Mouse (Mus musculus) layer of hippocampus, adult 9-10 months (tissue): ENCODE results near the gene Hsf4.
A peak's percentile ranks its signal among the peaks of the same experiment; 100 is the strongest.

Experiments
- DNase-seq: peaks from one replicate; pipeline ENCODE4 v3.0.0; 2022; ENCODE audit warnings: low spot score

Gene Hsf4

DNA sequence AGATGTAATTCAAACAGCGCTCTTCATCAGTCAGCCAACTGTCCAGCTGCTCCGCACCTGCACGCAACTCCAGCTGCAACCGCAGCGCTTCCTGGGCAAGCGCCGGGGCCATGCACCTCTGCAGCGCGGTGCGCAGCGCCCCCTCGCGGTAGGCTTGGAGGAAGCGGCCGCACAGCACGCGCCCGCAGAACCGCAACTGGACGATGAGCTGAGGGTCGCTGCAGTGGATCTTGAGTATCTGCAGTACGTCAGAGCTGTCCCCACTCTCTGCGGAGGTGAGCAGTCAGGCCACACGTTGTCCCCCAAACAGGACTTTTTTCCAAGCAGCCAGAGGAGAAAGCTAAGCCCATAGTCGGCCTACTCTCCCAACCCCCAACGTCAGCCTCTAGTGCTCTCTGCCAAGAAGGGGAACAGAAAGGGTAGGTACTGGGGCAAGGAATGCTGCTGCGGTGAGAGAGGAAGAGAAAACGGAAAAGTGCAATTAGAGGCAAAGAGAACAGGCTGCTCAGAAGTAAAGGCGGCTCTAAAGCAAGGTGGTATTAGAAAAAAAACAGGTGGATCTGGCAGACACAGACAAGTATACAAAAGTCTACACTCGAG lies 9.8 kb upstream of the Hsf4 start:
- no peak for DNase-seq

DNA sequence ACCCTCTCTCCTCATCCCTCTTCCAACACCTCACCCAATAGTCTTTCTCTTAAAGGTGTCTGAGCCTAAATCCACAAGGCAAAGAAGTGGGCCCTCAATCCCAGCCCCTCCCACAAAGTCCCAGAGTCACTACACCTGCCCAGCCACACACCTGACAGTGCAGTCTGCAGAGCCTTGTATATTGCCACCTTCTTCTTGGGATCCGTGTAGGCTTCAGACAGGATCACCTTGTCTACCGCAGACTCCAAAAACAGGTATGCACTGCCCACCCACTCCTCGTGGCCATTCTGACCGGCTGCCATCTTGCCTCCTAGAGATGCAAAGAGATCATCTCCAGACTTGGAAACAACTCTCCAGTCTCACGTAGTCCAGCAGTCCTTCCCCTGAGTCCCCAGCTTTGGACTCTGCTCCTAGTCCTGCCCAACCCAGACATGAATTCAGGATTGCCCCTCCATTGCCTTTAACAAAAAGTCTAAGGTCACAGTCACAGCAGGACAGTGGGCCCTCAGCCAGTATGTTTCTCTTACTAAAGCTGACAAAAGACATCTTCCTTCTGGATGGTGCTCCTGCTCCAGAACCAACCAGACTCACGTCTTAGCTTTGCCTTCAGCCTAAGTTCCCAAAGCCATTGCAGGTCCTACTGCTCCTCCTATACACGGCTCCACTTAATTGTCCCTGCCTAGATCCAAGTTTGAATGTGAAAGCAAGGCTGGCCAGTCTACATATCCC lies 9.1 kb upstream of the Hsf4 start:
- no peak for DNase-seq

DNA sequence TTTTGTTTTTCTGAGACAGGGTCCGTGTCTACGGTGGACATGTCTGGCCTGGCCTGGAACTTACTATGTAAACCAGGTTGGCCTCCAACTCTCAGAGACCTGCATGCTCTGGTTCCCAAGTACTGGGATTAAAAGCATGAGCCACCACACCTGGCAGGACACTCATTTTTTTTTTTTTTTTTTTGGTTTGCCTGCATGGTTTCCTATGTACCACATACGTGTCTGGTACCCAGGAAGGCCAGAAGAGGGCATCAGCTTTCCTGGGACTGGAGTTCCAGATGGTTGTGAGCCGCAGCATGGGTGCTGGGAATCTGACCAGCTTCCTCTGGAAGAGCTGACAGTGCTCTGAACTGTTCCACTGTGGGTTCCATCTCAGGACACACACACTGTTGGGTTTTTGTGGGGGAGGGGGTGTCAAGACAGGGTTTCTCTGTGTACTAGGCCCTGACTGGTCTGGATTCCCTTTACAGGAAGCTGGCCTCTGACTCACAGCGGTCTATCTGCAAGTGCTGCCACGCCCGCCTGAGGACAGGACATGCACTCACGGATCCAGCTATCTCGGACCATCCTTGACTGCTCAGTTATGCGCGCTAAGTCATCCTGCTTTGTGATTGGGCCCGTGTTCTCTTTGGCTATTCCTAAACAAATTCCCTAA lies 8.1 kb upstream of the Hsf4 start:
- no peak for DNase-seq

DNA sequence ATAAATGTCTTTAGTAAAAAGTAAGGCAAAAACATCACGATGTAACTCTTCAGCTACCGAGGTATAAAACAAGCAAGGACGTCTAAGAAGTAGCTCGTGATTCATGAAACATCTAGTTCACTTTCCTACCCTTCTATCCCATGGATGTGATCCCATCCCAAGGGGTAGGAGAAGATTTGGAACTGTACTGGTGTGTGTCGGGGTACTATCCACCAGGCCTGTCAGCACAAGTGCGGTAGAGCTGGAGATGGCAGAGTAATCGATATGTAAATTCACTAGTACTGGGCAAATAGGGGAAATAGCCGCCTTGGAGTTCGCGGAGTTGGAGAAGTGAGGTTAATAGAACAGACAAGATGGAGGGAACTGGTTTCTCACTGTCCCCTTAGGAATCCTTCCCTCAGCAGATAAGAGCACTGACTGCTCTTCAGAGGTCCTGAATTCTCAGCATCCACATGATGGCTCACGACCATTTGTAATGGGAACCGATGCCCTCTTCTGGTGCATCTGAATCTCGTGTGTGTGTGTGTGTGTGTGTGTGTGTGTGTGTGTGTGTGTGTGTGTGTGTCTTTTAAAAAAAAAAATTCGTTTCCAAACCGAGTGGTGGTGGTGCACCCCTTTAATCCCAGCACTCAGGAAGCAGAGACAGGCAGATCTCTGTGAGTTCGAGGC lies 6.2 kb upstream of the Hsf4 start:
- no peak for DNase-seq

DNA sequence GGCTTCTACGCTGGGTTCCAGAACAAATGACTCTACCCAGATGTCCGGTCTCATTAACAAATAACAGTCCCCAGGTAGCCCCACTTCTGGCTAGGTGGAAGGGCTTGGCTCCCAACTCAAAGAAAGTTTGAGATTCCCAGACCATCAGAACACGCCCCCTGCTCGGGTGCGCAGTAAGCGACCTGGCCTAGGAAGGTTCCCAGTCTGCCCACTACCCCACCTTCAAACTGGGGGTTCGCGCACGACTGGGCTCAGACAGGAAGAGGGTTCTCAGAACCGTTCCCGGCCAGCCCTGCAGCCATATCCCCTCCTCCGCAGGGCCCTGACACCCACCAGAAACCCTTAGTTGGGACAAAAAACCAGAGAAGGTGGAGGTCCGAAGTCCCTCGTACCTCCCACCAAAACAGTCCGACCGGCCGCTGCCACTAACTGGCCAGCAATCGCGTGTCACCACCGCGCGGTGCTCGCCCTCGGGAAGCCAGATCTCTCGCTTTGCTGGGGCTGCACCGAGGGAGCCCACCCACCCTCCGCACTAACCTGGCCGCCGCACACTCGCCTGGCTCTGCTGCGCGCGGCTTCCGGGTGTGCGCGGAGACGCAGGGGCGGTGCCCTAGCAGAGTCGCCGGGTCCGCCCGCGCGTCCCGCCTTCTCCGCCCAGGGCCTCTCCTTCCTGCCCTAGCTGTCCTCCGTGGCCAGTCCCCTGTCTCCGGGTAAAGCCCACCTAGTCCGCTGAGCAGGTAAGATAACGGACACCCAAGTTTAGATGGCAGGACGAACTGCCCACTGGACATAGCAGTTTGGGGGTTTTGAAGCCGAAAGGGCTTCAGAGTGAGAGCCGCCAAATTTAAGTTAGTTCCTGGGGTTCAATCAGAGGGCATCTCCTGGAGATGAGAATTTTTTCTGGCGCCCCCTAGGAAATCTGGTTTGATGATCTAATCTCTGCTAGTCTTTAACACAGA lies 5.3 kb upstream of the Hsf4 start, which contains the start of the genes Tradd and Fbxl8:
Gene Tradd, minus strand, starts transcription at position 586 of the 959 bp plus-strand sequence.
Gene Fbxl8, plus strand, starts transcription at position 625 of the 959 bp plus-strand sequence.
- DNase-seq, result no peak

DNA sequence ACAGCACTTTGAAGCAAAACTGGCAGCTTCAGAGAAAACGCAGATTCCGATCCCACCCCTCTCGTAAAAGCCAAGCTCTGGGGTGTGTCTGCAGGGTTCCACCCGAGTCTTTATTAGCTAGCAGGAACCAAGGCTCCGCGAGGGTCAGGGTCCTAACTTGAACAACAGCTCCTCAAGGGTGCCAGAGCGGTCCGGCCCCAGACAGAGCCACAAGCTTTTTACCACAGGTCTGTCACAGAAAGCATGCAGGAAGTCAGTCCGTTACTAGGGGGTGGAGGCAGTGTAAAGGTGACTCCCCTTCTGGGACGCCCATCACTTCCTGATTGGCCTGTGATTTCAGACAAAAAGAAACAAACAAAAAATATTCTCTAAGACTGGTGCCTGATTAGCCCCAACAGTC lies 4.5 kb upstream of the Hsf4 start:
- DNase-seq, result no peak

DNA sequence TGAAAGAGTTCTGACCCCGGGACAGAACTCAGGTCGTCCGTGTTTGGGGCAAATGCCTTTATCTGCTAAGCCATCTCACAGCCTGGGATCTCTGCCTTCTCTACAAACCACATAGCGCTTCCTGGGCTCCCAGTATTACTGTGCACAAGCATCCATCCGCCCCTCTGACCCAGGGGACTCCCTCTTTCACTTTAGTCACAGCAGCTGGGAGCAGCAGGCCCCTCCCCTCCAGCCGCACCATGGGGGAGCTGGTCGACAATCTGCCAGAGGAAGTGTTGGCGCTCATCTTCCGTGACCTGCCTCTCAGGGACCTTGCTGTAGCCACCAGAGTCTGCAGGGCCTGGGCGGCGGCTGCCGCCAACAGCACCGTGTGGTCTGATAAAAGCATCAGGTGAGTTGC lies 2.8 kb upstream of the Hsf4 start:
- no peak for DNase-seq

DNA sequence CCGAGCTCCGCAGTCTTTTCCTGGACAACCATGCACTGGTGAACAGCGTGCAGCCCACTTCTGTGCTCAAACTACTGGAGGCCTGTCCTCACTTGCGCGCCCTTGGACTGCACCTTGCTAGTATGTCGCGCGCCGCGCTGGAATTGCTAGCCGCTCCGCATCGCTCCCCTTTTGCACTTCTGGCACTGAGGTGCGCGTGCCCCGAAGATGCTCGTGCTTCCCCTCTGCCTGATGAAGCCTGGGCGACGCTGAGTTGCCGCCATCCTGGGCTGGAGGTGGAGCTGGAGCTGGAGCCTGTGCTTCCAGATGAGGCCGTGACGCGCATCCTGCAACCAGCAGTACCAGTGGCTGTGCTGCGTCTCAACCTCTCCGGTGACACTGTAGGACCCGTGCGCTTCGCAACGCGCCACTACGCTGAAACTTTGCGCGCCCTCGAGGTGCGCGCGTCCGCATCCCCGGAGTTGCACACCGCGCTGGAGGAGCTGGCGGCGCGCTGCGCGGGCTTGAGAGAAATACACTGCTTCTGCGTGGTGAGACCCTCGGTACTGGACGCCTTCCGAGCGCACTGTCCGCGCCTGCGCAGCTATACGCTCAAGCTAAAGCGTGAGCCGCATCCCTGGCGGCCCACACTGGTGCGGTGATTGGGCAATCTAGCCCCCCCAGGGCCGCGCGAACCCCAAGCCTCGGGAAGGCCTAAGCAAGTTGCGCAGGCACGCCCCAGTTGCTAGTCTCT lies 1.1 kb upstream of the Hsf4 start:
- DNase-seq, result no peak

DNA sequence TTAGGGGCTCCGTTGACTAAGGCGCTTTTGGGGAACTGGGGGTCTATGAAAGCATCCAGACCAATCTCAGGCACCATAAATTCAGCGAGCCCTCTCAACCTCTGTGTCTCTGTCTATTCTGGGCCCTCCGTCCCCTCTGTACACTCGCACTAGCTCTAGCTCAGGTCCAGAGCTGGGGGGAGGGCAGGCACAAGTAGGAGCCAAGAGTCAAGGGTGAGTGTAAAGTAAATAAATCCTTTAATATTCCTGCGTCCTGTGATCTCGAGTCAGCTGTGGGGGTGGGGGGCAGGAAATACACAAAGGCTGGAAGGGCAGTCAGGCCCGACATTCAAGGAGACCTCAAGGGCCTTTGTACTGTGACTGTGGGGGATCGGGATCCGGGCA lies 534 bp upstream of the Hsf4 start:
- DNase-seq, result no peak

DNA sequence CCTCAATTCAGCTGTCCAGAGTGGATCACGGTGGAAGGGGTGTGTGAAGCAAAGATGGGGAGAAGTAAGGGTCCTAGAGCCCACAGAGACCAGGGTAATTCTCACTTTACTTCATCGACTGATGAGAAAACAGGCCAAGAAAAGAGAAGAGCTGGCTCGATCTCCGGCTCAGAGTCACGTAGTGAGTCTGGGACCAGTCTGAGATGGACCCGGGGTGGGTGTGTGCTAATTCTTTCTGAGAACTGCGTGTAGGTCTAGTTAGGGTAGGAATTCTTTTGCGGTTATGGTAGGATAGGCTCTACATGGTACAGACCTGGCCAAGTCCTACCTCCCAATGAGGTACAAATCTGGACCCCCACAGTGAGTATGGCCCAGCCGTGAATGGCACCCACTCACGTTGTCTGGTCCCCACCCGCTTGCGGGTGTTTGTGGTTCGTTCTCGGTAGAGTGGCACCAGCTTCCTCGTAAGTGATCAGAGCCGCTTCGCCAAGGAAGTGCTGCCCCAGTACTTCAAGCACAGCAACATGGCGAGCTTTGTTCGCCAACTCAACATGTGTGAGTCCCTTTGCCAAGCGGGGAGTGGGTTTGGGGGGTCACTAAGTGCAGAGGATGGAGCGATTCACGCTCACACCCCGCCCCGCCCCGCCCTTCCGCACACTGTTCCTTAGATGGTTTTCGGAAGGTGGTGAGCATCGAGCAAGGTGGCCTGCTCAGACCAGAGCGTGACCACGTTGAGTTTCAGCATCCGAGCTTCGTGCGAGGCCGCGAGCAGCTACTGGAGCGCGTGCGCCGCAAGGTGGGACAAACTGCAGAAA lies 707 bp downstream of the Hsf4 start:
- DNase-seq, result no peak

DNA sequence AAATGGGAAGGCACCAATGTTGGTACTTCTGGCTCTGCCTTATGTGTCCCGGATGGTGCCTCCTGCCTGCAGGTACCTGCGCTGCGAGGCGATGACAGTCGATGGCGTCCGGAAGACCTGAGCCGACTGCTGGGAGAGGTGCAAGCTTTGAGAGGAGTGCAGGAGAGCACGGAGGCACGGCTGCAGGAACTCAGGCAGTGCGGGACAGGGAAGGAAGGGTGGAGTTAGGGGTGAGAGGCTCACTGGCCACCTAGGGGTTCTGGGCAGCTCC lies 1.2 kb downstream of the Hsf4 start:
- DNase-seq, result no peak

DNA sequence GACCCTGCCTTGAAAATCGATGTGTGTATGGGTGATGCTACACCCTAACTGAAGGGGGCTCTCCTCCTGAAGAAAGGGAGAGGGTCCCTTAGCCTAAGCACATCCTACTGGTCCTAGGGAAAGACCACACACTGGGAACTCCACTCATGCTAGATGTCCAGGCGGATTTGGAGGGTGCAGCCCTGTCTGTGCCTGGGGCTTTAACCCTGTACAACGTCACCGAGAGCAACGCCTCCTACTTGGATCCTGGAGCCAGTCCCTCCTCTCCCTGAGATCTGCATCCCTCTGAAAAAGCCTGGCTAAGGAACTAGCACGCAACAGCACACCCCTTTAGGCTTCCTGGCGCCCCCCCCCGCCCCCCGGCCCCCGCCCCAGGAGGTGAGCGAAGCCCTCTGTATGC lies 5.8 kb downstream of the Hsf4 start:
- no peak for DNase-seq

DNA sequence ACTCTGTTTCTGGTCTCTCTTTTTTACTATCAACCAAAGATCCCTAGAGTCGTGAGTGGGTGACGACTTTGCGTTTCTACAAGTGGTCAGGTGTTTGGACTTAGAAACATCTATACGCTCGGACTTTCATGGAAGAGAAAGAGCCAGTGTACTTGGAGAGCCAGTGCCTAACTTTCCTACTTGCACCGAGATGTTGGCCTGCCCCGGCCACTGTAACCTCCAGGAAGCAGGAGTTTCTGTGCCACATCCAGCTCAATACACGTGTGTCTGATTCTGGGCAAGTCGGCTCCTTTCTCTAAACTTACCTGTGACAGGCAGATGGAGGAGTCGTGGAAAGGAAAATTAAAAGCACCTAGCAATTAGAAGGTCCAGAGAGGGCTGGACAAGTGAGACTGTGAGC lies 6.2 kb downstream of the Hsf4 start, which contains the start of gene Nol3:
Gene Nol3, plus strand, starts transcription at position 301 of the 400 bp plus-strand sequence.
- no peak for DNase-seq

DNA sequence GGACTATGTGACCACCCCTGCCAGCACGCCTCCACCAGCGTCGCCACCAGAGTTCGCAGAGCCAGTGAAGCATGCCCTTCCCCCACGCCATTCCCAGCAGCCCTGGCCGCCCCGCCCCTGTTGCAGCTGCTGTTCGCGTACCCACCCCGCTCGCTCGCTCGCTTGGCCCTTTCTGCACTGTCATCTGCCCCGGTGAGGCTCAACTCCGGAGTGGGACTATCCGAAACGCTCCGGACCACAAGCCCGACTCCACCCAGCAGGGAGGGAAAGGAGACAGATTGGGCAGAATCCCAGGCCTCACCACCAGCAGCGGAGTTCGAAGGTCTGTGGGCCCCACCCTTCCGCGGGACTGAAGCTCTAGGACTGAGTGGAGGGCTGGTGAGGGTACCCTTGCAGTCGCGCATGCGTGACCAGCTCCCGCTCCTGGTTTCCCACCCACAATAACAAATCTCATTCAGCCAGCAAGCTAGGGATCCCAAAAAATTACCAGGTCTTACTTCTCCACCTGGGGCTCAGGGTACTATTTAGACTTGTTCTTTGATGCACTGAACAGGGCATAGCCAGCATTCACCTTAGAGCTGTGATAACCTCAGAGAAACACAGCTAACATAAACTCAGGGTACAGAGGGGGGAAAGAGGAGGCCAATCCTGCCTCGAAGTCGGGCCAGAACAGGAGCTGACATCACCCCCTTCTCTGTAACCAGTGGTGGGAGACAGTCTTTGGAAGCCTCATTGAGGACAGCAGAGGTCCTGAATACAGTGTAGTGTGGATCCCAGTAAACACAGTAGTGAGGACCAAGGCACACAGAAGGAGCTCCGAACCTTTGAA lies 6.9 kb downstream of the Hsf4 start:
- no peak for DNase-seq

DNA sequence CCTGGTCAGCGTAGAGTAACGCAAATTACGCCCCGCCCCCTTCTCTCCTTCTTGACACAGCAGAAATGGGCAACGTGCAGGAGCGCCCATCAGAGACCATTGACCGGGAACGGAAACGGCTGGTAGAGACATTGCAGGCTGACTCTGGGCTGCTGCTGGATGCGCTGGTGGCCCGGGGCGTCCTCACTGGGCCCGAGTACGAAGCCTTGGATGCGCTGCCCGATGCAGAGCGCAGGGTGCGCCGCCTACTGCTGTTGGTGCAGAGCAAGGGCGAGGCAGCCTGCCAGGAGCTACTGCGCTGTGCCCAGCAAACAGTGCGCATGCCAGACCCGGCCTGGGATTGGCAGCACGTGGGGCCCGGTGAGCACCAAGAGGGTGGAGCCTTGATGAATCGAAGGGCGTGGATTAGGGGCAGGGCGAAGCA lies 9.3 kb downstream of the Hsf4 start:
- peak; percentile 74 for DNase-seq

DNA sequence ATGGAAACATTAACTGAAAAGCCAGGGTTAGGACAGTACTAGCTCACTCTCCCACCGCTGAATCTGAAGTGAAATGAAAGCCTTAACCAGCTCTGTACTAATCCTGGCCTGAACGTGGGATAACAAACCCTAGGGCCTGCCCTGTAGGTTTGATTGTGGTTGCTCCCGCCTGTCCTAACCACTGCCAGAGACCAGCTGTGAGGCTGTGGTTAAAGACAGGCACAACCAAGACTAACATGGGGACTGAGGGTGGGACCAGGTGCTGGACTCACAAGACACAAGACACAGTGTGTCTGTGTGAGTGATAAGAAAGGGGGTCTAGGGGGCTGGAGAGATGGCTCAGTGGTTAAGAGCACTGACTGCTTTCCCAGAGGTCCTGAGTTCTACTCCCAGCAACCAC lies 11.0 kb downstream of the Hsf4 start:
- no peak for DNase-seq

DNA sequence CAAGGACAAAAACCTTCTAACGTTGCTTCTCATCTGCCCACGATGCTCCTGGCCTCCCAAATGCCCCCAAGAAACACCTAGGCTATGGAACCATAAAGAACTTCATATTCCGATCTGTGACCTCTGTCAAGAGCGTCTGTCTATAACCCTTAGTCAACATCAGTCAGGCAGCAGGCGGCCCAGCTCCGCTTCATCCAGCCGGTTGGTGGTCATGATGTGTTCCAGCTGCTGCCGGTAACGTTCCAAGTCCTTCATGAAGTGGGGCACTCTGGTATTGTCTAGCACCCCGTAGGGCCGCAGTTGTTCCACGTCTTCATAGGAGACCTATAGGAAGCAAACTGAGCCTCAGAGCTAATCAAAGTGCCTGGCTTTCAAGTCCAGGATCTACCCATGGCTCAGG lies 12.2 kb downstream of the Hsf4 start:
- no peak for DNase-seq

DNA sequence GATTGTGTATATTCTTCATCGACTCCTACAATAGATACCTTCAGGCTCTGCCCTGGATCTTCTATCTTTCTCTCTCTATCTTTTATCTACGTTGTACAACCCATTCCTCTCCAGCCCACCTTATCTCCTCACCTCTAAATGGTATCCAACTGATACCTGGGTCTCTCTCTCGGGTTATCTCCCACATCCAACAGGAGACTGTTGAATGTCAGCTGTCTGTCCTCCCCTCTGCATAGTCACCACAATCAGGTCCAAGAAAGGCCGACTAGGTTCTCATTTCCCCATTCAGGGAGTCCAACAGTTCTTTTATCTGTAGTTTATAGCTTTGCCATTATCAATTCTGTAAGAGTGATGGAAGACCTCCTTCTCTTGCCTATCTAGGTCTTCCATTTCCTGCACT lies 12.6 kb downstream of the Hsf4 start:
- no peak for DNase-seq

DNA sequence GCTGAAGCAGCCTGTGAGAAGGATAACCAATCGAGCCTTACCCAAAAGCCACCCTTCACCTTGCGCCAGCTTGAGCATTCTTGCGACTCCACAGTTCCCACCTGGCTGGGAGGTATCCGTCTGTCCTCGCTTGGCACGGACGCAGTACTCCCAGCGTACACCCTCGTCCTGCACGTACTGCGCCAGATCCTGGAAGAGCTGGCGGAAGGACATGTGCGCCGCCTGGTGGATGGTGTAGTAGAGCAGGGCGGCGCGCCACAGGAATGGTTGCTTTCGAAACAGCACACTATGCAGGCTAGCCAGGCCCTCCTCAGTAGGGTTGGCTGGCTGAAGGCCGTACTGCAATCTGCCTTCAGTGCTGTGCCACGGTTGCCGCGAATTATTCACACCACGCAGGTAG lies 13.5 kb downstream of the Hsf4 start:
- DNase-seq, result no peak
